Mouse (Mus musculus) adrenal gland, adult (tissue): ENCODE measurements at regions not wholly inside any gene's neighbourhood (a gene's known extent, or its start where the extent isn't known, plus 50 kb on each side); places are given as distances from the start of the nearest gene placed in this dataset.

Source experiments
- DNase-seq, 2 experiments: peaks; one replicate each; pipeline ENCODE4 v3.0.0; 2022 to 2023; ENCODE audit warnings: low spot score in 1 of 2; ENCODE audit not compliant: inconsistent age in 2 of 2

- DNase-seq: no peak
Observed at GRCm38 (mm10) chr9:57325962-57326361, 63.5 kb upstream of the 1700017B05Rik start.

GRCm38 (mm10) chr9:57319009-57319408, 56.6 kb upstream of the 1700017B05Rik start:
- DNase-seq: peak in 1 of 2 experiments; percentile 45

- peak; percentile 63 to 82 for DNase-seq
Observed at GRCm38 (mm10) chr9:57317531-57318201, 55.3 kb upstream of the 1700017B05Rik start.

GRCm38 (mm10) chr9:57315032-57315660, 52.7 kb upstream of the 1700017B05Rik start:
- DNase-seq: no peak

GRCm38 (mm10) chr9:57313876-57314275, 51.5 kb upstream of the 1700017B05Rik start:
- no peak for DNase-seq

- no peak for DNase-seq
Observed at GRCm38 (mm10) chr9:57312521-57312920, 50.1 kb upstream of the 1700017B05Rik start.
